Mouse (Mus musculus) limb, embryonic 12.5 days (tissue): ENCODE results near the gene Cdk8. TPM values are rescaled to one million over a fixed set of nuclear protein-coding genes. Genes with fewer than 3 reads are reported as not detected.
A peak's percentile ranks its signal among the peaks of the same experiment; 100 is the strongest.

Experiments
- ATAC-seq: fragments of 200-750 bp; cut with Nextera tagmentation; 2 replicates; pipeline ENCODE4 v1.8.0; 2017; ENCODE audit warnings: low read depth, moderate TSS enrichment; ENCODE audit not compliant: insufficient number of reproducible peaks, insufficient read depth, low FRiP score, low TSS enrichment
- H3K27ac ChIP-seq: fragments of 300-500 bp; sonication (generic); 2 replicates; pipeline ENCODE4 v1.5.1; 2016; ENCODE audit warnings: mild to moderate bottlenecking, moderate library complexity
- H3K27me3 ChIP-seq: fragments of 300-500 bp; sonication (generic); 2 replicates; pipeline ENCODE4 v1.6.1; 2016; ENCODE audit warnings: mild to moderate bottlenecking, moderate library complexity
- H3K36me3 ChIP-seq: fragments of 300-500 bp; sonication (generic); 2 replicates; pipeline ENCODE4 v1.6.1; 2016; ENCODE audit warnings: mild to moderate bottlenecking, moderate library complexity
- H3K4me1 ChIP-seq: fragments of 300-500 bp; sonication (generic); replicated peaks from 2 replicates; pipeline ENCODE4 v1.6.1; 2016
- H3K4me2 ChIP-seq: fragments of 300-500 bp; sonication (generic); 2 replicates; pipeline ENCODE4 v1.6.1; 2016; ENCODE audit warnings: mild to moderate bottlenecking, moderate library complexity
- H3K4me3 ChIP-seq: fragments of 300-500 bp; sonication (generic); replicated peaks from 2 replicates; pipeline ENCODE4 v1.5.1; 2016; ENCODE audit warnings: mild to moderate bottlenecking
- H3K9ac ChIP-seq: fragments of 300-500 bp; sonication (generic); replicated peaks from 2 replicates; pipeline ENCODE4 v1.6.1; 2016; ENCODE audit warnings: mild to moderate bottlenecking, moderate library complexity
- H3K9me3 ChIP-seq: fragments of 300-500 bp; sonication (generic); 2 replicates; pipeline ENCODE4 v1.6.1; 2016; ENCODE audit warnings: mild to moderate bottlenecking, moderate library complexity
- WGBS: fragments of 180-500 bp; shearing (Covaris S2); methylation state at CpG from one replicate; pipeline ENCODE4 v1.1.7; 2016; 5-methylcytosine and 5-hydroxymethylcytosine counted together
- polyA plus RNA-seq: library from polyadenylated mRNA; unstranded; fragments of >200 nt; fragmentation: Nextera tagmentation; extraction: Ambion mirVana; gene quantifications from 2 replicates; pipeline ENCODE4 v1.2.1, GENCODE M21; 2016

Cdk8 gene
- polyA plus RNA-seq, 1 experiment from 2014 or later: 31.3 TPM

DNA sequence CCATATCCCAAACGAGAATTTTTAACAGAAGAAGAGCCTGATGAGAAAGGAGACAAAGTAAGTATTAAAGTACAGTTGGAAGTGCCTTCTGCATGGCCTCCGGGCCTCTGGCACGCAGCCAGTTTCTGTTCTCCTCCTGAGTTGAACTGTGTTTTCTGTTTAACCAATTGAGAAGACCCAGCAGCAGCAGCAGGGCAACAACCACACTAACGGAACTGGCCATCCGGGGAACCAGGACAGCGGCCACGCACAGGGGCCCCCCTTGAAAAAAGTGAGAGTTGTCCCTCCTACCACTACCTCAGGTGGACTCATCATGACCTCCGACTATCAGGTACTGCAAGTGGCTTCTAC lies 68.5 kb downstream of the Cdk8 start:
- Histone ChIP-seq H3K4me2 (no peak overlapping the region), H3K36me3 (peaks cover 84% of the 10 kb centered on the region)
- WGBS: 92% methylated on average over 8 of the region's 8 CpGs

DNA sequence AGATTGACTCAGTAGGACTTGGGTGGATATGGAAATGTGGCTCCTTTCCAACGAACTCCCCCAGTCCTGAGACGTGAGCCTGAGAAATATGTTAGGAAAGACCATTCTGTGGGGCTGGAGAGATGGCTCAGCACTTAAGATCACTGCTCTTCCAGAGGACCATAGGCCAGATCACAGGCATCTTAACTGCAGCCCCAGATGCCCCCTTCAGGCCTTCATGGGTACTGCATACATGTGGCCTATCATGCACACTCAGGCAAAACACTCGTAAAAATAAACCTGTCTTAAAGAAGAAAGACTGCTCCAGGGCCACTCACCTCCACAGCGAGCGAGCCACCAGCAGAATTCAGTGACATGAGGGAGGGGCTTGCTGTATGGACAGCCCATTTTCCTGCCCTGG lies 72.4 kb downstream of the Cdk8 start:
- Histone ChIP-seq H3K36me3 (peaks cover 61% of the 10 kb centered on the region), H3K9ac (no peak overlapping the region), H3K27me3 (no peaks in the 10 kb centered on the region), H3K4me2 (no peak overlapping the region), H3K27ac (no peak overlapping the region), H3K4me3 (no peak overlapping the region), H3K9me3 (0 out of 2 replicates have a peak, but pooled peaks cover under 1% of the 10 kb centered on the region), H3K4me1 (no peaks in the 10 kb centered on the region)
- whole genome bisulfite sequencing: 89% methylated on average over 5 of the region's 5 CpGs
- ATAC-seq: no peak

More for the DNA sequence above, 68.5 kb downstream of the Cdk8 start:
- no peaks in the 10 kb centered on the region for H3K4me1 ChIP-seq
- no peaks in the 10 kb centered on the region for H3K9me3 ChIP-seq
- no peak for ATAC-seq
- H3K27ac ChIP-seq: no peak overlapping the region
- no peak overlapping the region for H3K9ac ChIP-seq
- no peaks in the 10 kb centered on the region for H3K27me3 ChIP-seq
- no peak overlapping the region for H3K4me3 ChIP-seq

DNA sequence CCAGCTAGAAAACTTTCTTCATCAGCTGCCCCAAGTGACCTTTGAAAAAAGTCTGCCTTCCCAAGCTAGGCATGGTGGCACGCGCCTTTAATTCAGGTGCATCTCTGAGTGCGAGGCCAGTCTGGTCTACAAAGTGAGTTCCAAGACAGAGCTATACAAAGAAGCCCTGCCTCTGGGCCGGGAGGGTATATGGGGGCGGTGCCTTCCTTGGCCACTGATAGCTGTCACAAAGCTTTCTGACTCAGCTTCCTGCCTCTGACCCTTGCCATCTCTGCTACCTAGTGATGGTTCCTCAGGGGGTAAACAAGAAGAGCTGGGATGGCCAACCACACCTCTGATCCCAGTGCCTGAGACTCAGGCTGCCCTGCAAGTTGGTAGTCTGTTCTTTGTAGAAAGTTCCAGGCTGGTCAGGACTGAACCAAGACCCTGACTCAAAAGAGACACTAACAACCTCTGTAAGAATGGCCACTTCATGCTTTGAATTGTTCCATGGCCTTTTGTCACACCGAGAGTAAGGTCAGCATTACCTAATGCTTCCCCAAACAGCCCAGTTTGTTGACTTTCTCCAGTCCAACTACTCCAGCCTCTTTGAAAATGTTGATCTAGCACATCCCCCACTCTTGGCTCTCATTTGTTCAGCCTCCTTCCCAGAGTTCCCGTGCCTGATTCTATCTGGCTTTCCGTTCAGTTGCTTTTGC lies 76.2 kb downstream of the Cdk8 start:
- Histone ChIP-seq H3K4me2 (no peak overlapping the region), H3K9me3 (0 out of 2 replicates have a peak, but pooled peaks cover 5% of the 10 kb centered on the region), H3K9ac (no peak overlapping the region), H3K27me3 (no peaks in the 10 kb centered on the region), H3K4me3 (no peak overlapping the region), H3K4me1 (no peaks in the 10 kb centered on the region), H3K36me3 (peaks cover 35% of the 10 kb centered on the region), H3K27ac (no peak overlapping the region)
- WGBS: 92% methylated on average over 8 of the region's 8 CpGs
- ATAC-seq: no peak

DNA sequence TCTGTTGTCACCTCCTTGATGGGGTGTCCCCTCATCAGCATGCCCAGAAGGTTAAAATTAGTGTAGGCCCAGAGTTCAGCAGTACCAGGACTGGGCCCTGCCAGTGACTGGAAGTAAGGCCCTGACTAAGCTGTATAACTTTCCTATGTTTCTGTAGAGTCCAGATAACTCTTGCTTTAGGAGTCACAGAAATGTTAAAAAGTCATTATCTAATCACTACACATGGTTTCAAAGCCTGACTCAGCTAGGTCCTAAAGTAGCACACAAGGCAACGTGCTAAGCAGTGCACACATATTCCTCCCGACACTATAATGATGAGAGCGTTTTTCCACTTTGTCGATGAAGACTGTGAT lies 76.7 kb downstream of the Cdk8 start:
- Histone ChIP-seq H3K36me3 (peaks cover 35% of the 10 kb centered on the region), H3K9ac (no peak overlapping the region), H3K4me1 (peaks cover 2% of the 10 kb centered on the region; the same call in 1 of the 2 replicates), H3K27ac (no peak overlapping the region), H3K9me3 (0 out of 2 replicates have a peak, but pooled peaks cover 5% of the 10 kb centered on the region), H3K27me3 (no peaks in the 10 kb centered on the region), H3K4me3 (no peak overlapping the region), H3K4me2 (no peak overlapping the region)
- 93% methylated on average over 4 of the region's 4 CpGs for whole genome bisulfite sequencing
- ATAC-seq: no peak

DNA sequence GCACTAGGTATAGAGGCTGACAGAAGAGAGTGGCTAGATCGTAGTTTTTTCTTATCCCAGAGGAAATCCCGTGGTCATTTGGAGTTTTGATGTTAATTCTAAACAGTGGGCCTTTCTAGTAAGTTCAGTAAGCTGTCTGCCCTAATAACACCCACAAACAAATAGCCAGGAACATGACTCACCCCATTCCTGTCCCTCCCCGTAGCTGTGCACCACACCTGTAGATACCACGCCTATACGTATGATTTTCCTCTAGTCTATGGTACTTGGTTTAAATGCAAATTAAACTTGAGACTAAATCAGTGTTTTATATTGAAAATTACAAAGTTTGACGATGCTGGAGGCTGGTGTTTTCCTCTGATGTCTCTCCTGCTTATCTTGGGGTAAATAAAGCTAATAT lies 83.5 kb downstream of the Cdk8 start:
- Histone ChIP-seq H3K4me1 (peaks cover 61% of the 10 kb centered on the region), H3K27me3 (no peaks in the 10 kb centered on the region), H3K27ac (peak overlapping the region; percentile 68), H3K36me3 (no peaks in the 10 kb centered on the region), H3K9ac (no peak overlapping the region), H3K4me3 (no peak overlapping the region), H3K9me3 (no peaks in the 10 kb centered on the region), H3K4me2 (peak overlapping the region; percentile 41)
- 82% methylated on average over 6 of the region's 6 CpGs for WGBS
- no peak for ATAC-seq

DNA sequence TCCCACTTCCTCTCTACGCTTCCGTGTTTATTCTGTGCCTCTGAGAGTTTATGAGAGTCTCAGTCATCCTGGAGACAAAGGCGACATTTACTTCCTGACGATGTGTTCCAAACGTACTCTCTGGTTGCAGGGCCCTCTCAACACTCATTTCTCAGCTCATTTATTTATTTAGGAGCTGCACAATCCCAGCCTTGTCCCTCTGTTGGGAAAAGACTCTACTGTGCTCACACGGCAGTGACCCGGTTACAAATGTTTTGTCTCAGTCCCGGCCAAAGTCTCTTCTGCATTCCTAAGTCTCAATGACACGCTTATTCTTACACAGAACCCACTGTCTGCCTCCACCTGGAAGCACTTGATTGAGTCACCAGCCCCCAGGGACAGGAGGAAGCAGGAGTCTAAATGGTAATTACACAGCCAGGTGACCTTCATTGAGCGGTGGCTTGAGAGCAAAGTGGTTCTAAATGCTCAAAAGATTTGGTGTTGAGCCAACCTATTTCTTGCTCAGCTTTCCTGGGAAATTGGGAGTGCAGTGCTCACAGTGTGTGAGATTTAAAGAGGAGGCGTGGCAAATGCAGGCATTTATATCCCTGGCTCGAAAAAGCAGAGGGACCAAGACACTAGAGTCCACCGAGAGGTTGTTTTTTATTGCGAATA lies 84.4 kb downstream of the Cdk8 start:
- WGBS: 20% methylated on average over 14 of the region's 14 CpGs
- Histone ChIP-seq H3K36me3 (no peaks in the 10 kb centered on the region), H3K9me3 (no peaks in the 10 kb centered on the region), H3K27ac (peak overlapping the region; percentile 68), H3K27me3 (no peaks in the 10 kb centered on the region), H3K4me3 (no peak overlapping the region), H3K9ac (no peak overlapping the region), H3K4me2 (peak overlapping the region; percentile 41), H3K4me1 (peaks cover 61% of the 10 kb centered on the region)
- ATAC-seq: peak; percentile 73

DNA sequence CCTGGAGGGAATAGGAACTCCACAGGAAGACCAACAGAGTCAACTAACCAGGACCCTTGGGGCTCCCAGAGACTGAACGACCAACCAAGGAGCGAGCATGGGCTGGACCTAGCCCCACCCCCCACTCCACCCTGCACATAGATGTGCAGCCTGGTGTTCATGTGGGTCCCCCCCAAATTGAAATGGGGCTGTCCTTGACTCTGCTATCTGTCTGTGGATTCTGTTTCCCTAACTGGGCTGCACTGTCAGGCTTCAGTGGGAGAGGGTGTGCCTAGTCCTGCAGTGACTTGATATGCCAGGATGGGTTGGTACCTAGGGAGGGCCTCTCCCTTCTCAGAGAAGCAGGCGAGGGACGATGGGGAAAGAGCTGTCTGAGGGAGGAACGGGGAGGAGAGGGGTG lies 85.3 kb downstream of the Cdk8 start:
- Histone ChIP-seq H3K27ac (peak overlapping the region; percentile 68), H3K9ac (no peak overlapping the region), H3K36me3 (no peaks in the 10 kb centered on the region), H3K4me3 (no peak overlapping the region), H3K4me2 (peak overlapping the region; percentile 41), H3K4me1 (peaks cover 61% of the 10 kb centered on the region), H3K27me3 (no peaks in the 10 kb centered on the region), H3K9me3 (no peaks in the 10 kb centered on the region)
- 79% methylated on average over 5 of the region's 5 CpGs for WGBS
- ATAC-seq: 0 out of 2 replicates have a peak, but pooled peaks have one; percentile 29

DNA sequence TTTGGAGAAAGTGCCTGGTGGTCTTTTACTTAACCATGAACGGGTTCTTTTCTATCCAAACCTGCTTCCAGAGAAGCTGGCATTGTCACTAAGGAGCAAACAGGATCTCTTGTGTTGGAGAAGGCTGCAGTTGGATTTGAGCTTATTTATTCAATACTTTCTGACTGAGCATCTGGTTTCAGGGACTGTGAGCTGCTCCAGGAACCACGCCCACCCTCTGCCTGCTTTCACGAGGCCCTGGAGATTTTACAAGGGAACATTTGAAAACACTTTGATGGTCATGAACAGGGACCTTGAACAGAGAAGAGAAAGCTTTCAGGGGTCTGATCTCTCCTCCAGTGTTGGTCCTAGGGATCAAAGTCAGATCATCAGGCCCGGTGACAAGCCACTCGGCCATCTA lies 87.0 kb downstream of the Cdk8 start:
- Histone ChIP-seq H3K9me3 (no peaks in the 10 kb centered on the region), H3K27ac (peak overlapping the region; percentile 67), H3K36me3 (no peaks in the 10 kb centered on the region), H3K4me1 (peaks cover 57% of the 10 kb centered on the region), H3K4me2 (peak overlapping the region; percentile 19; the same call in 1 of the 2 replicates), H3K27me3 (no peaks in the 10 kb centered on the region), H3K4me3 (no peak overlapping the region), H3K9ac (no peak overlapping the region)
- WGBS: 30% methylated on average over 5 of the region's 5 CpGs
- no peak for ATAC-seq

DNA sequence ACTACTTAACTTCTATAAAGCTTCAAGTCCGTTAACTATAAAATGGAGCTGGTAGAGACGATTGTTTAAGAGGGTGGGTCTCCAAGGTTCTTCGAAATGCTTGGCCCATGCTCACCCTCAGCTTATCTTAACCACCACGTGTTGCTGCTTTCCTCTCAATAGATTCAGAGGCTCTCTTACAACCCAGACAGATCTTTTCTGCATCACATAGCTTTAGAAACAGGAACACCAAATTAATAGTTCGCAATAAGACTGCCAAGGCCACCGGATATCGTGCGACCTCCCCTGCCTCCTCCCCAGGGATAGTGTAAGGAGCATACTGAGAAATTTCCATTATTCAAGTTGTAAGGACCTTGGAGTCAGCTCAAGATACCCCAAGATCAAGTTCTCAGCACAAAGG lies 87.4 kb downstream of the Cdk8 start:
- no peak overlapping the region for H3K9ac ChIP-seq
- ATAC-seq: no peak
- 65% methylated on average over 8 of the region's 8 CpGs for WGBS
- H3K4me2 ChIP-seq: peak overlapping the region; percentile 19; the same call in 1 of the 2 replicates
- H3K27ac ChIP-seq: peak overlapping the region; percentile 67; the same call in 1 of the 2 replicates
- peaks cover 53% of the 10 kb centered on the region for H3K4me1 ChIP-seq
- H3K4me3 ChIP-seq: no peak overlapping the region
- no peaks in the 10 kb centered on the region for H3K36me3 ChIP-seq
- H3K27me3 ChIP-seq: no peaks in the 10 kb centered on the region
- no peaks in the 10 kb centered on the region for H3K9me3 ChIP-seq

DNA sequence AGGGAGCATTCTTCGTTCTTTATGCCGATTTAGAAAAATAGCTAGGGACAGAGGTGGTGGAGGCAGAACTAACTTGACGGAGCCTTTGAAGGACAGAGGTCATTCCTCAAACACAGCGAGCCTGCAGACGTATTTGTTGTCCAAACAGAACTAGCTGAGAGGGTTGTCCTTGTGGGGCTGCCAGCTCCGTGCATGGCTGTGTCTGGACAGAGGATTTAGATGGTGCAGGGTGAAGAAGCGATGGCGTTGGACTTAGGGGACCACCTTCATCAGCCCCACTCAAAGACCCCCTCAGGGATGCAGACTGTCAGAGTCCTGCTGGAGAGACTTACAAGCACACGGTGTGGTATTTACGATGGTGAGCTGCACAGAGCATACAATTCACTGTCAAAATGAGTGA lies 97.9 kb downstream of the Cdk8 start:
- Histone ChIP-seq H3K4me3 (no peak overlapping the region), H3K9ac (no peak overlapping the region), H3K36me3 (no peaks in the 10 kb centered on the region), H3K4me1 (no peaks in the 10 kb centered on the region), H3K4me2 (no peak overlapping the region), H3K27ac (no peak overlapping the region), H3K27me3 (no peaks in the 10 kb centered on the region), H3K9me3 (no peaks in the 10 kb centered on the region)
- 74% methylated on average over 10 of the region's 10 CpGs for WGBS
- no peak for ATAC-seq

DNA sequence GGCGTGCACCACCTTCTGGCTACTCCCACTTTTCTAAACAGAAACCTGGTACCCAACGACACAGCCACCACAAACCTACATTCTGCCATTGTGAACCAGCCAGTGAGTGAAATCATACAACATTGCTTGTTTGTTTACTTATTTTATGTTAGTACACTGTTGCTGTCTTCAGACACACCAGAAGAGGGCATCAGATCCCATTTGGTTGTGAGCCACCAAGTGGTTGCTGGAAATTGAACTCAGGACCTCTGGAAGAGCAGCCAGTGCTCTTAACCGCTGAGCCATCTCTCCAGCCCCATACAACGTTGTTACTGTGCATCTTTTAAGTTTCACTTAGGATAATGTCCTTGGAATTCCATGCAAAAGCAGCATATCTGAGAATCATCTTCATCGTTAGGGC lies 98.5 kb downstream of the Cdk8 start:
- WGBS: 87% methylated on average over 5 of the region's 5 CpGs
- Histone ChIP-seq H3K4me2 (no peak overlapping the region), H3K9ac (no peak overlapping the region), H3K27me3 (no peaks in the 10 kb centered on the region), H3K36me3 (no peaks in the 10 kb centered on the region), H3K4me3 (no peak overlapping the region), H3K27ac (no peak overlapping the region), H3K9me3 (no peaks in the 10 kb centered on the region), H3K4me1 (no peaks in the 10 kb centered on the region)
- no peak for ATAC-seq
